Mouse (Mus musculus): ENCODE measurements at regions not wholly inside any gene's neighbourhood (a gene's known extent, or its start where the extent isn't known, plus 50 kb on each side); places are given as distances from the start of the nearest gene placed in this dataset.
A peak's percentile ranks its signal among the peaks of the same experiment; 100 is the strongest.

- TF ChIP-seq CTCF (IDR thresholded peaks at IDR 0.05; ENCODE audit: low read depth) (peak; percentile 91), EP300 (optimal IDR thresholded peaks at IDR 0.05) (no peak)
These were observed 73.0 kb upstream of the Ifngr1 start for GRCm38 (mm10) chr10:19518763-19519162.
